Mouse (Mus musculus): ENCODE measurements around the gene Fbxo34. TPM values are rescaled to one million over a fixed set of nuclear protein-coding genes. Genes with fewer than 3 reads are reported as not detected.
A peak's percentile ranks its signal among the peaks of the same experiment; 100 is the strongest.

Fbxo34 gene
- polyA plus RNA-seq, 1 experiment from 2014 or later: 22.0 TPM

DNA sequence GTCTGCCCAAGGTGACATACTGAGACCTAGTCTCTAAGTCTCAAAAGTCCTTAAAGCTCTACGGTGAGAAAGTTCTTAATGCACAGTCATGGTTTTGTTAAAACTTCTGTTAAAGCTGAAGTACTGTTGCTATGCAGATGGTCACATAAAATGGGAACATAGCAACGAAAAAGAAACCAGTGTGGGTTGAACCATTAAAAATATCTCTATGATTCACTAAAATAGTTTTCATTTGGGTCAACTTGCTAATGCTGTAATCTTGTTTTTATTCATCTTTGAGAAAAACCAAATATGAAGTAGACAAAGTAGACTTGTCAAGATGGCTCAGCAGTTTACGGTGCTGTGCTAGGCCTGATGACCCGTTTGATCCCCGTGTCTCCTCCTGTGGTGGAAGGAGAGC lies 56.5 kb downstream of the Fbxo34 start:
- TF ChIP-seq CTCF (IDR thresholded peaks at IDR 0.05; ENCODE audit: low read depth): no peak
- H3K27me3 ChIP-seq (replicated peaks; ENCODE audit: control insufficient read depth, insufficient read depth, low read length): no peaks in the 10 kb centered on the region
- H3K4me3 ChIP-seq (ENCODE audit: low read depth, low read length): no peak overlapping the region
- WGBS: 94% methylated on average over 5 of the region's 5 CpGs
- no peak overlapping the region for H3K27ac ChIP-seq (ENCODE audit: low read depth, low read length)
- ATAC-seq: no peak
- no peak overlapping the region for H3K9ac ChIP-seq (ENCODE audit: low read depth, low read length)
- H3K36me3 ChIP-seq (ENCODE audit: control insufficient read depth, insufficient read depth): no peaks in the 10 kb centered on the region
- H3K9me3 ChIP-seq (ENCODE audit: control insufficient read depth): no peaks in the 10 kb centered on the region
- H3K4me2 ChIP-seq (replicated peaks; ENCODE audit: low read depth): no peak overlapping the region
- no peaks in the 10 kb centered on the region; the same call in 1 of the 2 replicates for H3K4me1 ChIP-seq (replicated peaks; ENCODE audit: control insufficient read depth, insufficient read depth, low read length)

DNA sequence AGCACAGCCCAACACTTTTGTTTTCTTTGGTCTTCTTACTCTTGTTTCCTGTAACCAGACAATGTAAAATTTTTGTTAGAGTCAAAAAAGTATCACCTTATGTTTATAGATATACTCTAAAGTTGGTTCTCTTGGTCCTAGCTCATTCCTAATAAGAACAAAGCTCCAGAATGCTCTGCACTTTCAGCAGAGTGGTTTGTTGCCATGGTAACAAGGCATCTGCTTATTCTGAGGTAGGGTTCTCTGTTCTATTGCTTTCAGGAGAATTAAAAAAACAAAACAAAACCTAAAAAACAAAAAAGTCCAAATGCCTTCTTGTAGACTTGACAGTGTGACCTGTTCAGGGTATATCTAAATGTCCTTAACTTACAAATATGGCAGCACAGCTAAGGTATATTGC lies 57.8 kb downstream of the Fbxo34 start:
- H3K9me3 ChIP-seq (ENCODE audit: control insufficient read depth): no peaks in the 10 kb centered on the region
- H3K27me3 ChIP-seq (replicated peaks; ENCODE audit: control insufficient read depth, insufficient read depth, low read length): no peaks in the 10 kb centered on the region
- H3K9ac ChIP-seq (ENCODE audit: low read depth, low read length): no peak overlapping the region
- H3K36me3 ChIP-seq (ENCODE audit: control insufficient read depth, insufficient read depth): no peaks in the 10 kb centered on the region
- H3K4me1 ChIP-seq (replicated peaks; ENCODE audit: control insufficient read depth, insufficient read depth, low read length): no peaks in the 10 kb centered on the region; the same call in 1 of the 2 replicates
- ATAC-seq: no peak
- no peak overlapping the region for H3K27ac ChIP-seq (ENCODE audit: low read depth, low read length)
- H3K4me3 ChIP-seq (ENCODE audit: low read depth, low read length): no peak overlapping the region
- no peak for TF ChIP-seq CTCF (IDR thresholded peaks at IDR 0.05; ENCODE audit: low read depth)
- H3K4me2 ChIP-seq (replicated peaks; ENCODE audit: low read depth): no peak overlapping the region

DNA sequence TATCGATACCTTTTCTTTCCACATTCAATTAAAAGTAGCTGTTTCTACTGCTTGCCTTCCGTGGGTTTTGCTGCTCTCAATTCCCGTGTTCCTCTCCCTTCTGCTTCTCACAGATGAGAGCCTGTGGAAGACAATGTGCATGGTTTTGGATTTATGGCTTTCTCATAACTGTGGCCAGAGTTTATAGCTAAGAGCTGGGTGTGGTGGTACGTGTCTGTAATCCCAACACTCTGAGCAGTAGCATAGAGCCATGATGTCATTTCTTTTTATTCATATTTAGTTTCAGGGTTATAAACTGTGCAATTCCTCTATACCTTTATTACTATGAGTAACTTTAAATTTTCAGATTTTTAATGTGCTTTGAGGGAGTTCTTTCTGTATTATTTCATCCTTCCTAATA lies 60.0 kb downstream of the Fbxo34 start:
- 49% methylated on average over 4 of the region's 4 CpGs for WGBS
- no peak overlapping the region for H3K9ac ChIP-seq (ENCODE audit: low read depth, low read length)
- no peak for ATAC-seq
- H3K4me3 ChIP-seq (ENCODE audit: low read depth, low read length): no peak overlapping the region
- no peak overlapping the region for H3K27ac ChIP-seq (ENCODE audit: low read depth, low read length)
- H3K27me3 ChIP-seq (replicated peaks; ENCODE audit: control insufficient read depth, insufficient read depth, low read length): no peaks in the 10 kb centered on the region
- no peak for TF ChIP-seq CTCF (IDR thresholded peaks at IDR 0.05; ENCODE audit: low read depth)
- H3K9me3 ChIP-seq (ENCODE audit: control insufficient read depth): no peaks in the 10 kb centered on the region
- H3K4me1 ChIP-seq (replicated peaks; ENCODE audit: control insufficient read depth, insufficient read depth, low read length): no peaks in the 10 kb centered on the region
- no peak overlapping the region for H3K4me2 ChIP-seq (replicated peaks; ENCODE audit: low read depth)
- H3K36me3 ChIP-seq (ENCODE audit: control insufficient read depth, insufficient read depth): no peaks in the 10 kb centered on the region

DNA sequence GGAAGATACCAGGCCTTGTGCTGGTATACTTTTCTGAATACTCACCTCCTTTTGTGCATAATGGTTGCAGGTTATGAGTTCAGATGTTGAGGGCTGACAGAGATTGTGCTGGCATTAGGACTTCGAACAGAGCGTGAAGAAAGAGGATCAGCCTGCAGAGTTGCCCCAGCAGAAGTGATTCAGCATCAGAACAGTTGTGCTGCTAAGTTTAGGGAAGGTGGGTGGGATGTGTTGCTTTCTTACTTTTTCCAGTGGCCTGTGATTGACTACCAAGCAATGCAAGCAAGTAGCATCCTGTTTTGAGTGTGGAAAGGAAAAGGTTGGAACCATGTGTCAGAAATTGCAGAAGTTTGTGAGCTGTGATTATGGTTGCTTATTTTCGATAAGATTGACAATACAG lies 63.4 kb downstream of the Fbxo34 start:
- 87% methylated on average over 3 of the region's 3 CpGs for WGBS
- no peak overlapping the region for H3K27ac ChIP-seq (ENCODE audit: low read depth, low read length)
- ATAC-seq: no peak
- no peaks in the 10 kb centered on the region for H3K9me3 ChIP-seq (ENCODE audit: control insufficient read depth)
- H3K27me3 ChIP-seq (replicated peaks; ENCODE audit: control insufficient read depth, insufficient read depth, low read length): no peaks in the 10 kb centered on the region
- no peak overlapping the region for H3K4me2 ChIP-seq (replicated peaks; ENCODE audit: low read depth)
- 0 out of 2 replicates have a peak, but pooled peaks cover 2% of the 10 kb centered on the region for H3K4me1 ChIP-seq (replicated peaks; ENCODE audit: control insufficient read depth, insufficient read depth, low read length)
- 0 out of 2 replicates have a peak, but pooled peaks cover under 1% of the 10 kb centered on the region for H3K36me3 ChIP-seq (ENCODE audit: control insufficient read depth, insufficient read depth)
- H3K9ac ChIP-seq (ENCODE audit: low read depth, low read length): no peak overlapping the region
- TF ChIP-seq CTCF (IDR thresholded peaks at IDR 0.05; ENCODE audit: low read depth): no peak
- no peak overlapping the region for H3K4me3 ChIP-seq (ENCODE audit: low read depth, low read length)

DNA sequence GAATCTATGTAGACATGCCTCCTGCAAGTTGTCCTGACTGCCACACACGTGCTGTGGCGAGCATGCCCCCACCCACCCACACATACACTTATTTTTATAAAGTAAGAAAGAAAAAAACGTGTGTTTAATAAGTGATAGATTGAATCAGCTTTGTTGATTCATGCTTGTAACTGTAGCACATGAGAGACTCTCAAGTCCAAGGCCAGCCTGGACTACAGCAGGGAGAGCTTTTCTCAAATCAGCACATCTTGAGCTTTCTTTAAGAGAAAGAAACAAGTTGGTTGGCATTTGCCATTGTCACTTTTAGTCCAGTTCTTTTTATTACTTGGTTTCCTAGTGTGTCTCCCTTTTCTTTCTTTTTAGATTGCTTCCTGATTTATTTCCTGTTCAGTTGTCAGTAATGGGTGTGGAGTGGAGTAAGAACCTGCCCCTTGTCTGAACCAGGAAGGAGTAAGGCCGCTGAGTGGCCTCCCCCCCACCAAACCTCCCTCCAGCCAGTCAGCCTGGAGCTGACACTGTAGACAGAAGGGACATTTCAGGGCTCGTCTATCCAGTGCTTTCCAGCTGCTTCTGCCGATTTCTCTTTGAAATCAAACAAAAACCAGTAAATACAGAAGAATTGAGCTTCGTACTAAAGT lies 64.7 kb downstream of the Fbxo34 start:
- Histone ChIP-seq H3K9ac (ENCODE audit: low read depth, low read length) (0 out of 2 replicates have a peak overlapping the region, but pooled peaks have one; percentile 31), H3K27me3 (replicated peaks; ENCODE audit: control insufficient read depth, insufficient read depth, low read length) (no peaks in the 10 kb centered on the region), H3K4me3 (ENCODE audit: low read depth, low read length) (0 out of 2 replicates have a peak overlapping the region, but pooled peaks have one; percentile 8), H3K36me3 (ENCODE audit: control insufficient read depth, insufficient read depth) (0 out of 2 replicates have a peak, but pooled peaks cover 2% of the 10 kb centered on the region), H3K9me3 (ENCODE audit: control insufficient read depth) (no peaks in the 10 kb centered on the region), H3K27ac (ENCODE audit: low read depth, low read length) (peak overlapping the region; percentile 82), H3K4me2 (replicated peaks; ENCODE audit: low read depth) (peak overlapping the region; percentile 52), H3K4me1 (replicated peaks; ENCODE audit: control insufficient read depth, insufficient read depth, low read length) (0 out of 2 replicates have a peak, but pooled peaks cover 2% of the 10 kb centered on the region)
- WGBS: 22% methylated on average over 7 of the region's 7 CpGs
- no peak for TF ChIP-seq CTCF (IDR thresholded peaks at IDR 0.05; ENCODE audit: low read depth)
- peak; percentile 95 for ATAC-seq

DNA sequence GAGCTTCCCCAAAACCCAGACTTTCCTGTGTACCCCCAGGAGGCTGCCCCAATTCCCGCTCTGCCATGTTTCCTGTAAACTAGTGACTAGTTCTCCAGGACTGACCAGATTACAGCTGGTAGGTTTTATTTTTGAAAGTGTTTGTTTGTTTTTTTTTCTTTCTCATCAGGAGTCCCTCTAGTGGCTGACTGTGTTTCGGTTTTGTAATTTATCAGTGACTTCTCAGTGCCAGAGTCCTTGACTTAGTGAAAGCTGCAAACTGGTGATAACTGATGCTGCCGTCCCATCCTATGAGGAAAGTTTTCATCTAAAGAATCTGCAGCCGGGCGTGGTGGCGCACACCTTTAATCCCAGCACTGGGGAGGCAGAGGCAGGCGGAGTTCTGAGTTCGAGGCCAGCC lies 65.4 kb downstream of the Fbxo34 start:
- Histone ChIP-seq H3K9me3 (ENCODE audit: control insufficient read depth) (no peaks in the 10 kb centered on the region), H3K36me3 (ENCODE audit: control insufficient read depth, insufficient read depth) (0 out of 2 replicates have a peak, but pooled peaks cover 2% of the 10 kb centered on the region), H3K4me1 (replicated peaks; ENCODE audit: control insufficient read depth, insufficient read depth, low read length) (0 out of 2 replicates have a peak, but pooled peaks cover 2% of the 10 kb centered on the region), H3K9ac (ENCODE audit: low read depth, low read length) (no peak overlapping the region), H3K4me2 (replicated peaks; ENCODE audit: low read depth) (peak overlapping the region; percentile 52), H3K27me3 (replicated peaks; ENCODE audit: control insufficient read depth, insufficient read depth, low read length) (no peaks in the 10 kb centered on the region), H3K4me3 (ENCODE audit: low read depth, low read length) (no peak overlapping the region), H3K27ac (ENCODE audit: low read depth, low read length) (peak overlapping the region; percentile 82)
- WGBS: 73% methylated on average over 8 of the region's 8 CpGs
- peak; percentile 55 for TF ChIP-seq CTCF (IDR thresholded peaks at IDR 0.05; ENCODE audit: low read depth)
- ATAC-seq: peak; percentile 11; the same call in 1 of the 2 replicates

Data from intestine, postnatal 0 days (tissue).